Mouse (Mus musculus) common myeloid progenitor, adult 5-6 weeks (primary cell): ENCODE results near the gene Shd. TPM values are rescaled to one million over a fixed set of nuclear protein-coding genes. Genes with fewer than 3 reads are reported as not detected.

Experiments used
- ATAC-seq: replicated peaks from 2 replicates; pipeline ENCODE4 v1.8.0; 2016; ENCODE audit warnings: low read depth, mild to moderate bottlenecking, moderate TSS enrichment, inconsistent platforms; ENCODE audit not compliant: poor library complexity, severe bottlenecking
- total RNA-seq: library from RNA; stranded (forward); fragments of 200-1000, 187-1606 nt; gene quantifications from 2 replicates; pipeline ENCODE4 v1.2.3, GENCODE M21; 2017

Gene Shd
- total RNA-seq, 1 experiment from 2014 or later = not detected

DNA sequence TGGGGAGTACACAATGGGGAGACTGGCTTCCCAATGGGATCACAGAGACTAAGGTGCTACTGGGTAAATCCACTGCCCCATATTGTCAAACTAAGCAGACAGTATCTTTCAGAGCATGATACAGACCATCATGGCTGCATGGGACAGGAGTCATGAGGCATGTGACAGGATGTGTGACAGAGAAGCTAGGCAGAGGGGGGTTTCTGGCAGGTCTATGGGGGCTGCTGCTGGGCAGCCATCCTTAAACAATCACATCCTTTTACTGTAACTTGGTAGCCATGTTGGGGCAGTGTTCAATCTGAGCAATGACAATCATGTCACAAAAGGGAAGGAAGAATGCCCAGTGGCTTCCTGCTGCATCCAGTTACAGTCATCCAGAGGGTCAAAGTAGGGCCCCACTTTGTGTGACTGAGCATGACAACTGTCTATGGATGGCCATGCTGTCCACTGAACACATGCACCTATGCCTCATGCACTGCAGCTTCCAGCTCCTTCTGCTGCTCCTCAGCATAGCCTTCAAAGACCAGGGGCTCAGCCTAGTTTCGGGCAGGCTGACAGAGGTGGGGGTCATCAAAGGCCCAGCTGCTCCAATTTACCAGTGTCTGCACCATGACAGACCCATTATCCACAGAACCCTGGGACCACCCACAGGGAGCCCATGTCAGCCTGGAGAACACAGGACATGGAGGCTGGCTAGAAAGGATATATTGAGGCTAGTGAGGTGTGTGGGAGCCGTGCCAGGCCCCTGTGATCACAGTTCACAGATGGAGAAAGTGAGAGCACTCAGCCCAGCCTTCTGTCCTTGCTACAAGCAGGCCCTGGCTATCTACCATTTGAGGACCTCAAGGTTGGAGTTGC, 52.1 kb downstream of the Shd start:
- ATAC-seq = no peak

DNA sequence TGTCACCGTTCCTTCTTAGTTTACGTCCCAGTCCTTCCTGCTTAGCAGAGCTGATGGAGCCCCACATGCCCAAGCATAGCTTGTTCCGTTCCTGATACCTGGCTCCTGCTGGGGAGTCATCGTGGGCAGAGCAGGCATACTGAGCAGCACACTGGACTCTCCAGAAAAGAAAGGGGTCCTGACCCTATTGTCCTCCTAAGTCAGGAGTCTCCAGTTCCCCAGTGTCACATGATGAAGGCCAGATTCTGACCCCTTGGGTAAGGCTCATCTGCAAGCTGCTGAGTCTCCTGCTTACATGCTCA, 52.7 kb downstream of the Shd start:
- ATAC-seq = no peak

DNA sequence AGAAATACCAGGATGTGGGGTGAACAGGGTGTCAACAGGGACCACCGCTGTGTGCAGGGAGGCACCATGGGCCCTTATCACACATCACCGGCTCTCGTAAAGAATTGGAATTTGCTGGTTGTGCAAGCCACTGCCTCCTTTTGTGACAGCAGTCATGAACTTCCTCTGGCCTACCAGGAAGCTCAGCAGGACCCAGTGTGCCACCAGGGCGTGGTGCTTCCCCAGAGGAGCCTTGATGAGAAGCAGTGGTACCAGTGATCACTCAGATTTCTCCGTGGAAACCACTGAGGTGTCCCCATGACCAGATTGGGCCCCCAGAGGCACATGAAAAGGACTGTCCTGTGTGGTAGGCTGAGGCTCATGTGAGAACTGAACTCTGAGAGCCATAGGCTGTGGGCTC, 53.1 kb downstream of the Shd start:
- ATAC-seq = peak; percentile 55

DNA sequence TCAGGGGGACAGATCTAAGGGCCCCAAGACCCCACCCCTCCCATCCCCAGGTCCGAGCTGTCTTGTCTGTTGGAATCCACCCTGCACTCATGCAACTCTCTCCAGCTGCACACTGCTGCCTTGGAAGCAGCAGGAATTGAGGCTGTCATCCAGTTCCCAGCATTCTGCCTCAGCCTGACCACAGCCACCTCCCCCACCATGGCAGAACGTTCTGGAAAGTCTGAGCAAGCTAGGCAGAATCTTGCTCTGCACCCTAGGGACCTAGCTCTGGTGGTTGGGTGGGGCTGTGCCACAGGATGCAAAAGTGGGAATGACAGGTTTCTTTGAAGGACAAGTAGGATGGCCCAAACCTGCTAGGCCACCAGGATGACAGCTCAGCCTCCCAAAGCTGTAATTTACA, 54.2 kb downstream of the Shd start:
- no peak for ATAC-seq

DNA sequence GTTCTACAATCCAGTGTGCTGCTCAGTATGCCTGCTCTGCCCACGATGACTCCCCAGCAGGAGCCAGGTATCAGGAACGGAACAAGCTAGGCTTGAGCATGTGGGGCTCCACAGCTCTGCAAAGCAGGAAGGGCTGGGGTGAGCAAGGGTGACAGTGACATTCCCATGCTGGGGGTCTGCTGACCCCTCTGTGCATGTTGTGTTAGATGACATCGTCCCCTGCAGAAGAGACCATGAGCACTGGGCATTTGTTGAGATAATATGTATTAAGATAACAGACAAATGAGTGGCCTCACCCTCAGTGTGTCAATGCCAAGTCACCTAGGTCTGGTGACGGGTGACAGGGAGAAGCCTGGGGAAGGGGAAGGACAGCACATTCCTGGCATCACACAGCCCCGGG, 54.7 kb downstream of the Shd start:
- no peak for ATAC-seq

Other genes with a start within 250 kb of the Shd start
- 0.49 TPM in 1 of 2 replicates, not detected in the other for gene Adgre4, start 220.5 kb upstream of the Shd start, total RNA-seq
- gene Zfp119a, start 91.5 kb upstream of the Shd start, total RNA-seq = 7.2 and 10.3 TPM in 2 replicates
- 13.5 and 22.5 TPM in 2 replicates for gene Zfp959, start 78.4 kb upstream of the Shd start, total RNA-seq
- 3.2 and 3.4 TPM in 2 replicates for gene Zfp119b, start 21.0 kb upstream of the Shd start, total RNA-seq
- gene Ebi3, start 17.8 kb upstream of the Shd start, total RNA-seq = 7.8 and 9.0 TPM in 2 replicates
- gene Yju2, start 11.4 kb upstream of the Shd start, total RNA-seq = 23.9 and 28.4 TPM in 2 replicates
- not detected in 2 replicates for gene Fsd1, start 16.0 kb downstream of the Shd start, total RNA-seq
- gene Stap2, start 35.1 kb downstream of the Shd start, total RNA-seq = 0.53 TPM in 1 of 2 replicates, not detected in the other
- 33.4 and 70.7 TPM in 2 replicates for gene Mpnd, start 35.2 kb downstream of the Shd start, total RNA-seq
- 27.9 and 30.1 TPM in 2 replicates for gene Sh3gl1, start 66.2 kb downstream of the Shd start, total RNA-seq
- gene Chaf1a, start 70.0 kb downstream of the Shd start, total RNA-seq = 33.6 and 35.6 TPM in 2 replicates
- gene Ubxn6, start 104.6 kb downstream of the Shd start, total RNA-seq = 20.0 and 28.2 TPM in 2 replicates
- 70.4 and 79.9 TPM in 2 replicates for gene Hdgfl2, start 109.2 kb downstream of the Shd start, total RNA-seq
- not detected in 2 replicates for gene Plin4, start 139.3 kb downstream of the Shd start, total RNA-seq
- gene Plin5, start 147.1 kb downstream of the Shd start, total RNA-seq = not detected in 2 replicates
- gene Lrg1, start 151.5 kb downstream of the Shd start, total RNA-seq = 0.14 TPM in 1 of 2 replicates, not detected in the other
- gene Sema6b, start 169.9 kb downstream of the Shd start, total RNA-seq = 2.8 TPM in 2 replicates
- 3.2 and 3.7 TPM in 2 replicates for gene Tnfaip8l1, start 192.0 kb downstream of the Shd start, total RNA-seq
- 28.4 and 33.3 TPM in 2 replicates for gene Mydgf, start 213.5 kb downstream of the Shd start, total RNA-seq
- 13.8 and 14.1 TPM in 2 replicates for gene Dpp9, start 248.4 kb downstream of the Shd start, total RNA-seq